ENCODE assay signal across 13 mouse cellular contexts in the genomic region with DNA sequence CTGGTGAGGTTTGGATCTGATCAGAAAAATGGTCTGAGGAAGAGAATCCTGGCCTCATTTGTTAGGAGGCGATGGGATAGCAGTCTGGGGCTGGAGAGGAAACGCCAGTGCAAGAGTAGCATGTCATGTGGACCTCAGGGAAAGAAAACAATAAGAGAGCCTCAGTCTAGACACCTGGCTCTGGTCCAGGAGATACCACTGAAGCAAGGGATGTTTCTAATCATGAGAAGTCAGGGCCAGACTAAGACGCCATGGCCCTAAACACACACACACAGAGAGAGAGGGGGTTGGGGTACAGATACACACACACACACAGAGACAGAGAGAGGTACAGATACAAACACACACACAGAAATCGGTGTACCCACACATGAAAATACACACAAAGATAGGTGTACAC.
DNase-seq lines count a peak whose midpoint lies in the region; ATAC-seq lines count a peak whose summit lies in the region.
"Had no signal": no experiment of that assay in that cellular context is flagged by ENCODE, and none has a peak within 500 bp of the region (broad histone marks: within the 10 kb centered on the region; RNA-seq: fewer than 3 reads in every experiment).

No protein-coding gene starts in this region.

- no peak for ATAC-seq in hindbrain, embryonic 15.5 days (ENCODE audit: low FRiP score, low read depth)
- no peak for ATAC-seq in hindbrain, embryonic 16.5 days
- ATAC-seq in lung, embryonic 16.5 days (ENCODE audit: low read depth) = peak; percentile 61
- ATAC-seq in embryonic facial prominence, embryonic 14.5 days (ENCODE audit: low read depth) = peak; percentile 32; the same call in 1 of the 2 replicates
- ATAC-seq: inflammation-experienced regulatory T-cells, adult 6 months; midbrain, embryonic 13.5 days had no signal

- peak; percentile 17 for DNase-seq in embryo, embryonic 11 days
- DNase-seq in embryo, embryonic 9.5 days (ENCODE audit: extremely low spot score) = no peak
- DNase-seq in lung, postnatal 36 days = no peak
- DNase-seq in embryonic facial prominence, embryonic 14.5 days (ENCODE audit: low spot score) = peak; percentile 60
- DNase-seq in adrenal gland, adult 18-20 months (ENCODE audit: low spot score in 2 of 2) = no peak
- DNase-seq: cerebellum, postnatal 36 days; right cerebral cortex, postnatal 4 days had no signal

- H3K9ac ChIP-seq in hindbrain, embryonic 15.5 days = no peak overlapping the region
- H3K9ac ChIP-seq in hindbrain, embryonic 16.5 days (ENCODE audit: low read depth, low read length) = no peak overlapping the region
- H3K9ac ChIP-seq in lung, embryonic 16.5 days (ENCODE audit: low read length) = 0 out of 2 replicates have a peak overlapping the region, but pooled peaks have one; percentile 1
- no peak overlapping the region for H3K9ac ChIP-seq in embryonic facial prominence, embryonic 14.5 days (ENCODE audit: low read depth, low read length)
- H3K9ac ChIP-seq: midbrain, embryonic 13.5 days had no signal

- no peak overlapping the region for H3K4me3 ChIP-seq in hindbrain, embryonic 15.5 days
- H3K4me3 ChIP-seq in hindbrain, embryonic 16.5 days (ENCODE audit: low read length) = no peak overlapping the region
- no peak overlapping the region for H3K4me3 ChIP-seq in lung, embryonic 16.5 days (ENCODE audit: low read length)
- no peak overlapping the region for H3K4me3 ChIP-seq in embryonic facial prominence, embryonic 14.5 days (ENCODE audit: low read depth, low read length)
- H3K4me3 ChIP-seq: midbrain, embryonic 13.5 days had no signal

- peak overlapping the region; percentile 41; the same call in 1 of the 2 replicates for H3K27ac ChIP-seq in hindbrain, embryonic 15.5 days (replicated peaks)
- H3K27ac ChIP-seq in hindbrain, embryonic 16.5 days (ENCODE audit: low read depth, low read length) = no peak overlapping the region; the same call in 1 of the 2 replicates
- peak overlapping the region; percentile 2; the same call in 1 of the 2 replicates for H3K27ac ChIP-seq in lung, embryonic 16.5 days (ENCODE audit: low read length)
- H3K27ac ChIP-seq in embryonic facial prominence, embryonic 14.5 days (replicated peaks; ENCODE audit: low read depth, low read length) = peak overlapping the region; percentile 17; the same call in 1 of the 2 replicates
- H3K27ac ChIP-seq: midbrain, embryonic 13.5 days had no signal

- H3K4me1 ChIP-seq in hindbrain, embryonic 15.5 days (replicated peaks) = peaks cover 14% of the 10 kb centered on the region
- peaks cover 4% of the 10 kb centered on the region for H3K4me1 ChIP-seq in hindbrain, embryonic 16.5 days (ENCODE audit: control insufficient read depth, insufficient read depth, low read depth, low read length)
- H3K4me1 ChIP-seq in lung, embryonic 16.5 days (replicated peaks; ENCODE audit: control insufficient read depth, insufficient read depth, low read length) = peaks cover 11% of the 10 kb centered on the region; the same call in 1 of the 2 replicates
- H3K4me1 ChIP-seq in embryonic facial prominence, embryonic 14.5 days (ENCODE audit: control insufficient read depth, insufficient read depth, low read length) = peaks cover 10% of the 10 kb centered on the region

- H3K36me3 ChIP-seq in hindbrain, embryonic 15.5 days = no peaks in the 10 kb centered on the region
- H3K36me3 ChIP-seq in hindbrain, embryonic 16.5 days (ENCODE audit: control insufficient read depth, insufficient read depth, low read length) = no peaks in the 10 kb centered on the region
- peaks cover 5% of the 10 kb centered on the region for H3K36me3 ChIP-seq in lung, embryonic 16.5 days (ENCODE audit: control insufficient read depth, insufficient read depth, low read length)
- H3K36me3 ChIP-seq in embryonic facial prominence, embryonic 14.5 days (ENCODE audit: control insufficient read depth, insufficient read depth, low read length) = peaks cover 8% of the 10 kb centered on the region; the same call in 1 of the 2 replicates

- no peaks in the 10 kb centered on the region for H3K9me3 ChIP-seq in hindbrain, embryonic 15.5 days
- no peaks in the 10 kb centered on the region for H3K9me3 ChIP-seq in hindbrain, embryonic 16.5 days (ENCODE audit: control insufficient read depth, low read length)
- no peaks in the 10 kb centered on the region for H3K9me3 ChIP-seq in lung, embryonic 16.5 days (ENCODE audit: control insufficient read depth, low read length)
- H3K9me3 ChIP-seq in embryonic facial prominence, embryonic 14.5 days (ENCODE audit: control insufficient read depth, low read length) = no peaks in the 10 kb centered on the region
- H3K9me3 ChIP-seq: midbrain, embryonic 13.5 days had no signal

- no peaks in the 10 kb centered on the region for H3K27me3 ChIP-seq in hindbrain, embryonic 15.5 days
- 0 out of 2 replicates have a peak, but pooled peaks cover 2% of the 10 kb centered on the region for H3K27me3 ChIP-seq in hindbrain, embryonic 16.5 days (replicated peaks; ENCODE audit: control insufficient read depth, insufficient read depth, low read length)
- H3K27me3 ChIP-seq in lung, embryonic 16.5 days (ENCODE audit: control insufficient read depth, insufficient read depth, low read depth, low read length) = no peaks in the 10 kb centered on the region
- no peaks in the 10 kb centered on the region for H3K27me3 ChIP-seq in embryonic facial prominence, embryonic 14.5 days (replicated peaks; ENCODE audit: control insufficient read depth, insufficient read depth, low read length)
- H3K27me3 ChIP-seq: midbrain, embryonic 13.5 days had no signal

- no peak overlapping the region for H3K4me2 ChIP-seq in hindbrain, embryonic 15.5 days
- H3K4me2 ChIP-seq in hindbrain, embryonic 16.5 days (ENCODE audit: low read length) = no peak overlapping the region
- no peak overlapping the region for H3K4me2 ChIP-seq in lung, embryonic 16.5 days (ENCODE audit: low read depth, low read length)
- H3K4me2 ChIP-seq in embryonic facial prominence, embryonic 14.5 days (ENCODE audit: low read depth, low read length) = no peak overlapping the region
- H3K4me2 ChIP-seq: liver, embryonic 11.5 days; midbrain, embryonic 13.5 days had no signal

- WGBS in hindbrain, embryonic 15.5 days = 57% methylated on average over 4 of the region's 4 CpGs
- WGBS in hindbrain, embryonic 16.5 days = 50% methylated on average over 4 of the region's 4 CpGs
- 42% methylated on average over 4 of the region's 4 CpGs for WGBS in lung, embryonic 16.5 days
- 47% methylated on average over 4 of the region's 4 CpGs for WGBS in embryonic facial prominence, embryonic 14.5 days

Comparison
In these comparisons a context has a peak if more than half of its experiments do, and no peak if none do; other contexts are left out.
1. DNase-seq: peak in embryo, embryonic 11 days (single experiment) and embryonic facial prominence, embryonic 14.5 days (single experiment); none in embryo, embryonic 9.5 days (single experiment), lung, postnatal 36 days (single experiment) and adrenal gland, adult 18-20 months (0 of 2).
2. ATAC-seq: peak in lung, embryonic 16.5 days (single experiment) and embryonic facial prominence, embryonic 14.5 days (single experiment); none in hindbrain, embryonic 15.5 days (single experiment) and hindbrain, embryonic 16.5 days (single experiment).